In genomic region chr3:138803444-138804085, GRCm38 (mm10) we compare ENCODE assay signal across 15 mouse cellular contexts.
DNase-seq lines count a peak whose midpoint lies in the region; ATAC-seq and TF ChIP-seq lines count a peak whose summit lies in the region.
"Had no signal": no experiment of that assay in that cellular context is flagged by ENCODE, and none has a peak within 500 bp of the region (broad histone marks: within the 10 kb centered on the region; RNA-seq: fewer than 3 reads in every experiment).

No protein-coding gene starts in this region.

- no peaks in the 10 kb centered on the region for H3K27me3 ChIP-seq in hindbrain, embryonic 15.5 days
- no peaks in the 10 kb centered on the region for H3K27me3 ChIP-seq in midbrain, embryonic 16.5 days (ENCODE audit: control insufficient read depth, insufficient read depth, low read depth, low read length)
- H3K27me3 ChIP-seq in heart, adult 2 months (ENCODE audit: control insufficient read depth, insufficient read depth, low read length) = no peaks in the 10 kb centered on the region
- H3K27me3 ChIP-seq: intestine, embryonic 15.5 days had no signal

- no peak for TF ChIP-seq POLR2A in brain, embryonic 14.5 days (IDR thresholded peaks at IDR 0.05; ENCODE audit: borderline replicate concordance, extremely low read depth, insufficient read depth, insufficient read length, poor library complexity, severe bottlenecking)
- no peak for TF ChIP-seq POLR2A in cortical plate, adult 2 months (IDR thresholded peaks at IDR 0.05; ENCODE audit: extremely low read depth, insufficient read depth, low read length)
- no peak for TF ChIP-seq POLR2A in heart, adult 2 months (IDR thresholded peaks at IDR 0.05; ENCODE audit: insufficient read depth, low read depth, low read length)

- ATAC-seq in hindbrain, embryonic 15.5 days (ENCODE audit: low FRiP score, low read depth) = peak; percentile 69
- peak; percentile 43 for ATAC-seq in midbrain, embryonic 16.5 days
- ATAC-seq: CD4-positive, CD25-positive, alpha-beta regulatory T cell, adult 4 months; intestine, embryonic 15.5 days had no signal

- peak overlapping the region; percentile 24; the same call in 1 of the 2 replicates for H3K27ac ChIP-seq in cortical plate, adult 2 months (ENCODE audit: insufficient read depth, low read length)
- H3K27ac ChIP-seq in hindbrain, embryonic 15.5 days (replicated peaks) = peak overlapping the region; percentile 81
- H3K27ac ChIP-seq in midbrain, embryonic 16.5 days (ENCODE audit: low read length) = no peak overlapping the region
- H3K27ac ChIP-seq in heart, adult 2 months = no peak overlapping the region
- H3K27ac ChIP-seq: intestine, embryonic 15.5 days; macrophage had no signal

- DNase-seq in brain, embryonic 14.5 days (ENCODE audit: low read depth) = peak; percentile 82
- no peak for DNase-seq in kidney, adult 11 months
- DNase-seq in gastrocnemius, postnatal 25 days = no peak
- no peak for DNase-seq in heart, adult 2 months
- DNase-seq: adrenal gland, adult 8-10 months; kidney, postnatal 10 days; lung, adult 2 months; thymus, adult 18-20 months had no signal

- WGBS in hindbrain, embryonic 15.5 days = 60% methylated on average over 11 of the region's 11 CpGs
- 73% methylated on average over 11 of the region's 11 CpGs for WGBS in midbrain, embryonic 16.5 days
- 69% methylated on average over 11 of the region's 11 CpGs for WGBS in heart, adult 2 months

- peaks cover 38% of the 10 kb centered on the region for H3K4me1 ChIP-seq in cortical plate, adult 2 months (ENCODE audit: control insufficient read depth, insufficient read depth, low read length)
- peaks cover 58% of the 10 kb centered on the region for H3K4me1 ChIP-seq in hindbrain, embryonic 15.5 days (replicated peaks)
- H3K4me1 ChIP-seq in midbrain, embryonic 16.5 days (ENCODE audit: control insufficient read depth, insufficient read depth, low read length) = peaks cover 38% of the 10 kb centered on the region
- peaks cover 5% of the 10 kb centered on the region for H3K4me1 ChIP-seq in heart, adult 2 months (ENCODE audit: control insufficient read depth, insufficient read depth, low read length)
- H3K4me1 ChIP-seq: intestine, embryonic 15.5 days had no signal

- H3K79me2 ChIP-seq in heart, adult 2 months (replicated peaks; ENCODE audit: control insufficient read depth, insufficient read depth, low read length) = no peaks in the 10 kb centered on the region

- no peak overlapping the region for H3K4me3 ChIP-seq in cortical plate, adult 2 months (ENCODE audit: insufficient read depth, low read length)
- no peak overlapping the region for H3K4me3 ChIP-seq in hindbrain, embryonic 15.5 days
- H3K4me3 ChIP-seq in midbrain, embryonic 16.5 days (ENCODE audit: low read depth, low read length) = no peak overlapping the region
- no peak overlapping the region for H3K4me3 ChIP-seq in heart, adult 2 months
- H3K4me3 ChIP-seq: erythroblast, embryonic 14.5 days; intestine, embryonic 15.5 days had no signal

- TF ChIP-seq EP300 in heart, adult 2 months (IDR thresholded peaks at IDR 0.05; ENCODE audit: insufficient read depth, low read depth, low read length) = no peak

- intact Hi-C loops in heart, adult 2 months (cut with DNase I) = loop anchor here (5.0 kb wide), 1 partner anchor 89 kb away; no protein-coding TSS in a partner anchor

- H3K9ac ChIP-seq in hindbrain, embryonic 15.5 days = no peak overlapping the region
- 0 out of 2 replicates have a peak overlapping the region, but pooled peaks have one; percentile 11 for H3K9ac ChIP-seq in midbrain, embryonic 16.5 days (ENCODE audit: low read depth, low read length)
- H3K9ac ChIP-seq in heart, adult 2 months (ENCODE audit: low read depth, low read length) = no peak overlapping the region
- H3K9ac ChIP-seq: intestine, embryonic 15.5 days had no signal

- no peaks in the 10 kb centered on the region for H3K9me3 ChIP-seq in hindbrain, embryonic 15.5 days
- no peaks in the 10 kb centered on the region for H3K9me3 ChIP-seq in midbrain, embryonic 16.5 days (replicated peaks; ENCODE audit: control insufficient read depth, low read length, poor library complexity, severe bottlenecking)
- H3K9me3 ChIP-seq: intestine, embryonic 15.5 days had no signal

- no peaks in the 10 kb centered on the region for H3K36me3 ChIP-seq in hindbrain, embryonic 15.5 days
- no peaks in the 10 kb centered on the region for H3K36me3 ChIP-seq in midbrain, embryonic 16.5 days (ENCODE audit: control insufficient read depth, insufficient read depth, low read length)
- H3K36me3 ChIP-seq in heart, adult 2 months (ENCODE audit: control insufficient read depth, insufficient read depth, low read length) = no peaks in the 10 kb centered on the region
- H3K36me3 ChIP-seq: intestine, embryonic 15.5 days had no signal

- no peak for TF ChIP-seq CTCF in brain, embryonic 14.5 days (IDR thresholded peaks at IDR 0.05; ENCODE audit: borderline replicate concordance, extremely low read depth, insufficient read depth, insufficient read length)
- TF ChIP-seq CTCF in cortical plate, adult 2 months (IDR thresholded peaks at IDR 0.05; ENCODE audit: extremely low read depth, insufficient read depth, low read length) = no peak
- no peak for TF ChIP-seq CTCF in heart, adult 2 months (IDR thresholded peaks at IDR 0.05)

- no peak overlapping the region for H3K4me2 ChIP-seq in hindbrain, embryonic 15.5 days
- H3K4me2 ChIP-seq in midbrain, embryonic 16.5 days (ENCODE audit: low read length) = no peak overlapping the region
- H3K4me2 ChIP-seq: intestine, embryonic 15.5 days had no signal

Comparison
In these comparisons a context has a peak if more than half of its experiments do, and no peak if none do; other contexts are left out.
1. H3K27ac ChIP-seq: peak in cortical plate, adult 2 months (single experiment) and hindbrain, embryonic 15.5 days (single experiment); none in midbrain, embryonic 16.5 days (single experiment) and heart, adult 2 months (single experiment).